8 mouse cellular contexts compared by ENCODE assay signal in the genomic region with DNA sequence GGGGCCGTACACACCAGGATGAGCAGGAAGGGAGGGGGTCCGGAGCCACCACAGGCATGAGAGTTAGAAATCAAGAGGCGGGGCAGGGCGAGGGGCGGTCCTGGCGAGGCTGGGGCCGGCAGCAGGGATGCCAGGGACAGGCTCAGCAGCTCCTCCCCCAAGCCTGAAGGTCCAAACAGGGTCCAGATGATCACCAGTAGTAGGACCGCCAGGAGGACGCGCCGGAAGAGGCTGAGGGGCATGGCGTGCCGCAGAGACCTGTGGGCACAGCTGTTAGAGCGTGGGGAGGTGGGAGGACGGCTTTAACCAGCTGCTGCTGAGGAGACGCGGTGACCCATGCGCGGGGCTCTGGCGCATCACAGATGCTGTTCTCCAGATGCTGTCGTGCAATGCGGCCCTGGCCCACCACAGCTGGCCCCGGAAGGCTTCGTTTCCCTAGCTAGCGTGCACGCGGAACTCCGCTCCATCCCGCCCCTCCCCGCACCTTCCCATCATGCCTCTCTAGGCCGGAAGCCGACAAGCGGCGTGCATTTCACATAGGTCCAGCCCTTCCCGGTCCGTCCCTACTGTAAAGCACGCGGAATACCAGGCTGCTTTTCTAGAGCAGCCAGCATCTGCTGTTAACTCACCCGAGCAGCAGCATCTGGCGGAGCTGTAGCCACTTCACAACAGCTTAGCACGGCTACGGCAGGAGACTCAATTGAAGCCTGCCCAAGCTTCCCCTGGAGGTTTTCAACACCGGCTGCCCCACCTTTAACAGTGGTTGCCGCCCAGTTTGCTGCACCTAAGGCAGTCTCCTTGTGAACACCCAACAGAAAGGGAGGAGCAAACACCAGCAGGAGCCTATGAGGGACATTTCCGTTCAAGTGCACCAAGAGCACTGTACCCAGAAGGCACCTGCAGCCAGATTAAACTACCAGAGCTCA. TPM values are rescaled to one million over a fixed set of nuclear protein-coding genes. Genes with fewer than 3 reads are reported as not detected.
DNase-seq lines count a peak whose midpoint lies in the region; ATAC-seq and TF ChIP-seq lines count a peak whose summit lies in the region.

Gene B3galt4, minus strand, starts transcription at position 468 of the 926 bp plus-strand sequence.

- peak within 1 kb of the TSS; percentile 80 for H3K27ac ChIP-seq in intestine, postnatal 0 days (ENCODE audit: low read depth, low read length)
- peak within 1 kb of the TSS; percentile 88 for H3K27ac ChIP-seq in limb, embryonic 14.5 days (replicated peaks; ENCODE audit: low read depth, low read length)
- H3K27ac ChIP-seq in midbrain, embryonic 15.5 days: peak within 1 kb of the TSS; percentile 93
- peak within 1 kb of the TSS; percentile 91 for H3K27ac ChIP-seq in spleen, adult 2 months (ENCODE audit: insufficient read depth, low read length)

- H3K9ac ChIP-seq in intestine, postnatal 0 days (ENCODE audit: low read depth, low read length): peak within 1 kb of the TSS; percentile 59
- H3K9ac ChIP-seq in limb, embryonic 14.5 days (ENCODE audit: low read depth, low read length, severe bottlenecking): peak within 1 kb of the TSS; percentile 63
- peak within 1 kb of the TSS; percentile 78 for H3K9ac ChIP-seq in midbrain, embryonic 15.5 days

- H3K4me3 ChIP-seq in intestine, postnatal 0 days (ENCODE audit: low read depth, low read length): peak within 1 kb of the TSS; percentile 51
- peak within 1 kb of the TSS; percentile 43 for H3K4me3 ChIP-seq in limb, embryonic 14.5 days (replicated peaks; ENCODE audit: low read length)
- peak within 1 kb of the TSS; percentile 61 for H3K4me3 ChIP-seq in midbrain, embryonic 15.5 days
- H3K4me3 ChIP-seq in spleen, adult 2 months (ENCODE audit: extremely low read depth, insufficient read depth, insufficient read length): peak within 1 kb of the TSS; percentile 73

- peaks cover 23% of the 10 kb centered on the region for H3K36me3 ChIP-seq in intestine, postnatal 0 days (ENCODE audit: control insufficient read depth, insufficient read depth)
- peaks cover 66% of the 10 kb centered on the region for H3K36me3 ChIP-seq in limb, embryonic 14.5 days (ENCODE audit: control insufficient read depth, insufficient read depth, low read length)
- H3K36me3 ChIP-seq in midbrain, embryonic 15.5 days (replicated peaks): peaks cover 14% of the 10 kb centered on the region
- peaks cover 18% of the 10 kb centered on the region for H3K36me3 ChIP-seq in spleen, adult 2 months (ENCODE audit: control insufficient read depth, insufficient read depth, low read length)

- no peak; the same call in 1 of the 2 replicates for TF ChIP-seq POLR2A in limb, embryonic 14.5 days (IDR thresholded peaks at IDR 0.05; ENCODE audit: borderline replicate concordance, extremely low read depth, insufficient read depth, insufficient read length)
- TF ChIP-seq POLR2A in spleen, adult 2 months (IDR thresholded peaks at IDR 0.05; ENCODE audit: low read depth, low read length): peak; percentile 88

- H3K4me2 ChIP-seq in intestine, postnatal 0 days (replicated peaks; ENCODE audit: low read depth): peak within 1 kb of the TSS; percentile 95
- H3K4me2 ChIP-seq in limb, embryonic 14.5 days (replicated peaks; ENCODE audit: low read depth, low read length, severe bottlenecking): peak within 1 kb of the TSS; percentile 85
- peak within 1 kb of the TSS; percentile 97 for H3K4me2 ChIP-seq in midbrain, embryonic 15.5 days

- H3K27me3 ChIP-seq in intestine, postnatal 0 days (replicated peaks; ENCODE audit: control insufficient read depth, insufficient read depth, low read length): no peaks in the 10 kb centered on the region
- no peaks in the 10 kb centered on the region for H3K27me3 ChIP-seq in limb, embryonic 14.5 days (ENCODE audit: control insufficient read depth, insufficient read depth, low read length)
- H3K27me3 ChIP-seq in midbrain, embryonic 15.5 days (replicated peaks): no peaks in the 10 kb centered on the region
- no peaks in the 10 kb centered on the region for H3K27me3 ChIP-seq in spleen, adult 2 months (ENCODE audit: control insufficient read depth, insufficient read depth, low read length)

- DNase-seq in 3134 (ENCODE audit: extremely low read depth, insufficient read length, low spot score): peak; percentile 66
- DNase-seq in adrenal gland, adult 18-20 months (ENCODE audit: low spot score in 2 of 2): peak; percentile 64 to 66
- DNase-seq in embryo, embryonic 11.5 days (ENCODE audit: low read depth, low spot score): peak; percentile 88
- peak; percentile 83 for DNase-seq in limb, embryonic 14.5 days (ENCODE audit: low spot score)
- DNase-seq in spleen, adult 2 months (ENCODE audit: low read depth in 1 of 2, low spot score in 2 of 2): peak; percentile 47 to 77

- H3K9me3 ChIP-seq in intestine, postnatal 0 days (ENCODE audit: control insufficient read depth): no peaks in the 10 kb centered on the region
- H3K9me3 ChIP-seq in limb, embryonic 14.5 days (ENCODE audit: control insufficient read depth, low read length): no peaks in the 10 kb centered on the region
- no peaks in the 10 kb centered on the region for H3K9me3 ChIP-seq in midbrain, embryonic 15.5 days

- 1% methylated on average over 45 of the region's 45 CpGs for WGBS in intestine, postnatal 0 days
- WGBS in limb, embryonic 14.5 days: 3% methylated on average over 44 of the region's 45 CpGs
- under 1% methylated on average over 45 of the region's 45 CpGs for WGBS in midbrain, embryonic 15.5 days
- 1% methylated on average over 45 of the region's 45 CpGs for WGBS in spleen, adult 2 months

- H3K4me1 ChIP-seq in intestine, postnatal 0 days (replicated peaks; ENCODE audit: control insufficient read depth, insufficient read depth, low read length): peaks cover 5% of the 10 kb centered on the region; the same call in 1 of the 2 replicates
- peaks cover 32% of the 10 kb centered on the region for H3K4me1 ChIP-seq in limb, embryonic 14.5 days (ENCODE audit: control insufficient read depth, insufficient read depth, low read length)
- H3K4me1 ChIP-seq in midbrain, embryonic 15.5 days: peaks cover 61% of the 10 kb centered on the region
- peaks cover 21% of the 10 kb centered on the region for H3K4me1 ChIP-seq in spleen, adult 2 months (ENCODE audit: control insufficient read depth, insufficient read depth, insufficient read length)

- peak; percentile 45 for ATAC-seq in granulocyte monocyte progenitor cell, adult 5-6 weeks (replicated peaks; ENCODE audit: poor library complexity, severe bottlenecking)
- ATAC-seq in intestine, postnatal 0 days: peak; percentile 63
- ATAC-seq in limb, embryonic 14.5 days (ENCODE audit: low FRiP score, low read depth): peak; percentile 79
- peak; percentile 77 for ATAC-seq in midbrain, embryonic 15.5 days (replicated peaks)

- TF ChIP-seq CTCF in intestine, postnatal 0 days (IDR thresholded peaks at IDR 0.05; ENCODE audit: low read depth): 0 out of 2 replicates have a peak, but pooled peaks have one; percentile 20
- TF ChIP-seq CTCF in spleen, adult 2 months (IDR thresholded peaks at IDR 0.05; ENCODE audit: extremely low read depth, insufficient read depth, insufficient read length, insufficient replicate concordance): no peak

RNA-seq across cellular contexts. Expression of gene B3galt4, which starts in this region (rescaled TPM):
- 1 to 10 TPM; 3.9 to 5.0 TPM for total RNA-seq in adrenal gland, adult 18-20 months (2021)
- 3.2 and 3.3 TPM in 2 replicates for total RNA-seq in granulocyte monocyte progenitor cell, adult 5-6 weeks (2014; fragmentation: Nextera tagmentation)
- total RNA-seq in granulocyte monocyte progenitor cell, adult 5-6 weeks (2017): 3.2 and 4.0 TPM in 2 replicates
- 14.0 and 15.0 TPM in 2 replicates for polyA plus RNA-seq in intestine, postnatal 0 days (2015; fragmentation: Nextera tagmentation; extraction: Ambion mirVana)
- polyA plus RNA-seq in limb, embryonic 14.5 days (2012; rRNA removed): 7.7 and 9.3 TPM in 2 replicates
- 4.0 and 6.6 TPM in 2 replicates for polyA plus RNA-seq in limb, embryonic 14.5 days (2014; fragmentation: Nextera tagmentation; extraction: Ambion mirVana)
- polyA plus RNA-seq in midbrain, embryonic 15.5 days (2015; fragmentation: Nextera tagmentation; extraction: Ambion mirVana): 14.9 and 15.1 TPM in 2 replicates
- polyA plus RNA-seq in spleen, adult 2 months (2012; rRNA removed): 18.9 and 20.6 TPM in 2 replicates

Comparison
In these comparisons a context has a peak if more than half of its experiments do, and no peak if none do; other contexts are left out.
1. Peak in every context shown above with its lines: DNase-seq, ATAC-seq, H3K4me3 ChIP-seq and H3K27ac ChIP-seq.